Mouse (Mus musculus) limb, embryonic 13.5 days (tissue): ENCODE results near the gene Zfp775. TPM values are rescaled to one million over a fixed set of nuclear protein-coding genes. Genes with fewer than 3 reads are reported as not detected.

Experiments
- ATAC-seq: fragments of 200-750 bp; cut with Nextera tagmentation; 2 replicates; pipeline ENCODE4 v1.8.0; 2017; ENCODE audit warnings: low read depth, moderate number of reproducible peaks, moderate TSS enrichment; ENCODE audit not compliant: low FRiP score
- H3K27ac ChIP-seq: fragments of 300-500 bp; sonication (generic); 2 replicates; pipeline ENCODE4 v1.5.1; 2015; ENCODE audit warnings: inconsistent platforms, mild to moderate bottlenecking, moderate library complexity
- H3K27me3 ChIP-seq: fragments of 300-500 bp; sonication (generic); 2 replicates; pipeline ENCODE4 v1.6.1; 2015; ENCODE audit warnings: mild to moderate bottlenecking, inconsistent platforms
- H3K36me3 ChIP-seq: fragments of 300-500 bp; sonication (generic); 2 replicates; pipeline ENCODE4 v1.6.1; 2015; ENCODE audit warnings: inconsistent platforms, mild to moderate bottlenecking, moderate library complexity
- H3K4me1 ChIP-seq: fragments of 300-500 bp; sonication (generic); 2 replicates; pipeline ENCODE4 v1.6.1; 2015; ENCODE audit warnings: inconsistent platforms
- H3K4me2 ChIP-seq: fragments of 300-500 bp; sonication (generic); replicated peaks from 2 replicates; pipeline ENCODE4 v1.6.1; 2015; ENCODE audit warnings: inconsistent platforms, mild to moderate bottlenecking, moderate library complexity
- H3K4me3 ChIP-seq: fragments of 300-500 bp; sonication (generic); 2 replicates; pipeline ENCODE4 v1.5.1; 2015; ENCODE audit warnings: moderate library complexity, mild to moderate bottlenecking, inconsistent platforms
- H3K9ac ChIP-seq: fragments of 300-500 bp; sonication (generic); 2 replicates; pipeline ENCODE4 v1.6.1; 2015; ENCODE audit warnings: mild to moderate bottlenecking, inconsistent platforms
- H3K9me3 ChIP-seq: fragments of 300-500 bp; sonication (generic); 2 replicates; pipeline ENCODE4 v1.6.1; 2016; ENCODE audit warnings: inconsistent platforms
- WGBS: fragments of 180-500 bp; shearing (Covaris S2); methylation state at CpG from one replicate; pipeline ENCODE4 v1.1.7; 2015; 5-methylcytosine and 5-hydroxymethylcytosine counted together
- polyA plus RNA-seq: library from polyadenylated mRNA; unstranded; fragments of >200 nt; fragmentation: Nextera tagmentation; extraction: Ambion mirVana; gene quantifications from 2 replicates; pipeline ENCODE4 v1.2.1, GENCODE M21; 2015

Zfp775 gene
- polyA plus RNA-seq, 1 experiment from 2014 or later: 7.2 TPM

GRCm38 (mm10) chr6:48636515-48636914 lies 34.7 kb downstream of the Zfp775 start:
- H3K4me2 ChIP-seq: no peak overlapping the region
- no peak overlapping the region for H3K9ac ChIP-seq
- no peaks in the 10 kb centered on the region for H3K36me3 ChIP-seq
- H3K4me1 ChIP-seq: no peaks in the 10 kb centered on the region
- no peaks in the 10 kb centered on the region for H3K9me3 ChIP-seq
- no peak overlapping the region for H3K27ac ChIP-seq
- ATAC-seq: no peak
- WGBS: 67% methylated on average over 6 of the region's 6 CpGs
- no peak overlapping the region for H3K4me3 ChIP-seq
- H3K27me3 ChIP-seq: peaks cover 3% of the 10 kb centered on the region; the same call in 1 of the 2 replicates

- H3K9me3 ChIP-seq: no peaks in the 10 kb centered on the region
- no peak overlapping the region for H3K4me2 ChIP-seq
- no peaks in the 10 kb centered on the region for H3K4me1 ChIP-seq
- H3K9ac ChIP-seq: no peak overlapping the region
- ATAC-seq: no peak
- 59% methylated on average over 6 of the region's 6 CpGs for WGBS
- H3K36me3 ChIP-seq: no peaks in the 10 kb centered on the region
- H3K4me3 ChIP-seq: no peak overlapping the region
- H3K27me3 ChIP-seq: no peaks in the 10 kb centered on the region
- no peak overlapping the region for H3K27ac ChIP-seq
Measured at GRCm38 (mm10) chr6:48637811-48638500, 36.1 kb downstream of the Zfp775 start.

GRCm38 (mm10) chr6:48638553-48638952 lies 36.7 kb downstream of the Zfp775 start:
- Histone ChIP-seq H3K27me3 (no peaks in the 10 kb centered on the region), H3K4me3 (no peak overlapping the region), H3K9ac (no peak overlapping the region), H3K4me1 (no peaks in the 10 kb centered on the region), H3K27ac (no peak overlapping the region), H3K4me2 (no peak overlapping the region), H3K9me3 (no peaks in the 10 kb centered on the region), H3K36me3 (no peaks in the 10 kb centered on the region)
- 74% methylated on average over 2 of the region's 2 CpGs for WGBS
- ATAC-seq: no peak

- WGBS: 75% methylated on average over 6 of the region's 6 CpGs
- no peak overlapping the region for H3K27ac ChIP-seq
Measured at GRCm38 (mm10) chr6:48641391-48641790, 39.5 kb downstream of the Zfp775 start.

GRCm38 (mm10) chr6:48642764-48643292 lies 41.0 kb downstream of the Zfp775 start:
- ATAC-seq: no peak
- no peak overlapping the region for H3K27ac ChIP-seq
- no peaks in the 10 kb centered on the region for H3K4me1 ChIP-seq
- no peaks in the 10 kb centered on the region for H3K9me3 ChIP-seq
- no peak overlapping the region for H3K4me2 ChIP-seq
- H3K27me3 ChIP-seq: no peaks in the 10 kb centered on the region
- 20% methylated on average over 4 of the region's 4 CpGs for WGBS
- no peaks in the 10 kb centered on the region for H3K36me3 ChIP-seq
- no peak overlapping the region for H3K9ac ChIP-seq
- no peak overlapping the region for H3K4me3 ChIP-seq

More at GRCm38 (mm10) chr6:48641391-48641790, 39.5 kb downstream of the Zfp775 start:
- Histone ChIP-seq H3K27me3 (no peaks in the 10 kb centered on the region), H3K4me3 (no peak overlapping the region), H3K4me1 (no peaks in the 10 kb centered on the region), H3K9ac (no peak overlapping the region), H3K36me3 (no peaks in the 10 kb centered on the region), H3K9me3 (no peaks in the 10 kb centered on the region), H3K4me2 (no peak overlapping the region)
- no peak for ATAC-seq

GRCm38 (mm10) chr6:48645660-48646308 lies 43.9 kb downstream of the Zfp775 start:
- Histone ChIP-seq H3K27ac (no peak overlapping the region), H3K4me1 (no peaks in the 10 kb centered on the region), H3K4me2 (no peak overlapping the region), H3K9me3 (no peaks in the 10 kb centered on the region), H3K27me3 (no peaks in the 10 kb centered on the region), H3K4me3 (no peak overlapping the region), H3K36me3 (no peaks in the 10 kb centered on the region), H3K9ac (no peak overlapping the region)
- ATAC-seq: no peak
- 11% methylated on average over 12 of the region's 12 CpGs for WGBS

- WGBS: 84% methylated on average over 4 of the region's 4 CpGs
Measured at GRCm38 (mm10) chr6:48646309-48646690, 44.4 kb downstream of the Zfp775 start.

GRCm38 (mm10) chr6:48646995-48647394 lies 45.1 kb downstream of the Zfp775 start, which contains the start of gene Gimap8:
Gene Gimap8, plus strand, starts transcription at chr6:48647234.
- no peak within 1 kb of the TSS for H3K27ac ChIP-seq
- no peak within 1 kb of the TSS for H3K9ac ChIP-seq
- no peak within 1 kb of the TSS for H3K4me2 ChIP-seq
- no peaks in the 10 kb centered on the region for H3K27me3 ChIP-seq
- ATAC-seq: no peak
- H3K4me3 ChIP-seq: no peak within 1 kb of the TSS
- no peaks in the 10 kb centered on the region for H3K4me1 ChIP-seq
- H3K9me3 ChIP-seq: no peaks in the 10 kb centered on the region
- no peaks in the 10 kb centered on the region for H3K36me3 ChIP-seq
- 44% methylated on average over 3 of the region's 3 CpGs for WGBS

More at GRCm38 (mm10) chr6:48646309-48646690, 44.4 kb downstream of the Zfp775 start:
- Histone ChIP-seq H3K9ac (no peak overlapping the region), H3K9me3 (no peaks in the 10 kb centered on the region), H3K4me3 (no peak overlapping the region), H3K36me3 (no peaks in the 10 kb centered on the region), H3K27me3 (no peaks in the 10 kb centered on the region), H3K27ac (no peak overlapping the region), H3K4me1 (no peaks in the 10 kb centered on the region), H3K4me2 (no peak overlapping the region)
- no peak for ATAC-seq

- no peak overlapping the region for H3K9ac ChIP-seq
- H3K4me1 ChIP-seq: no peaks in the 10 kb centered on the region
- H3K36me3 ChIP-seq: no peaks in the 10 kb centered on the region
- no peaks in the 10 kb centered on the region for H3K27me3 ChIP-seq
- no peak overlapping the region for H3K27ac ChIP-seq
- WGBS: 82% methylated on average over 2 of the region's 2 CpGs
- H3K9me3 ChIP-seq: no peaks in the 10 kb centered on the region
- H3K4me3 ChIP-seq: no peak overlapping the region
- H3K4me2 ChIP-seq: no peak overlapping the region
- no peak for ATAC-seq
Measured at GRCm38 (mm10) chr6:48647611-48648010, 45.7 kb downstream of the Zfp775 start.

- ATAC-seq: no peak
- no peaks in the 10 kb centered on the region for H3K9me3 ChIP-seq
- 88% methylated on average over 4 of the region's 4 CpGs for WGBS
Measured at GRCm38 (mm10) chr6:48648779-48649178, 46.9 kb downstream of the Zfp775 start.

GRCm38 (mm10) chr6:48650041-48650440 lies 48.2 kb downstream of the Zfp775 start:
- no peaks in the 10 kb centered on the region for H3K36me3 ChIP-seq
- no peak for ATAC-seq
- H3K4me1 ChIP-seq: no peaks in the 10 kb centered on the region
- H3K4me2 ChIP-seq: no peak overlapping the region
- H3K27me3 ChIP-seq: no peaks in the 10 kb centered on the region
- WGBS: 87% methylated on average over 9 of the region's 9 CpGs
- H3K27ac ChIP-seq: no peak overlapping the region
- H3K4me3 ChIP-seq: no peak overlapping the region
- no peaks in the 10 kb centered on the region for H3K9me3 ChIP-seq
- H3K9ac ChIP-seq: no peak overlapping the region

More at GRCm38 (mm10) chr6:48648779-48649178, 46.9 kb downstream of the Zfp775 start:
- no peaks in the 10 kb centered on the region for H3K36me3 ChIP-seq
- no peak overlapping the region for H3K27ac ChIP-seq
- no peak overlapping the region for H3K9ac ChIP-seq
- H3K4me2 ChIP-seq: no peak overlapping the region
- H3K4me1 ChIP-seq: no peaks in the 10 kb centered on the region
- H3K4me3 ChIP-seq: no peak overlapping the region
- no peaks in the 10 kb centered on the region for H3K27me3 ChIP-seq

- no peaks in the 10 kb centered on the region for H3K4me1 ChIP-seq
- no peak overlapping the region for H3K4me2 ChIP-seq
- H3K36me3 ChIP-seq: no peaks in the 10 kb centered on the region
- ATAC-seq: no peak
- no peak overlapping the region for H3K4me3 ChIP-seq
- H3K9ac ChIP-seq: no peak overlapping the region
- H3K9me3 ChIP-seq: no peaks in the 10 kb centered on the region
- H3K27ac ChIP-seq: no peak overlapping the region
- no peaks in the 10 kb centered on the region for H3K27me3 ChIP-seq
- 74% methylated on average over 5 of the region's 5 CpGs for WGBS
Measured at GRCm38 (mm10) chr6:48658721-48659120, 56.9 kb downstream of the Zfp775 start.
